Mouse (Mus musculus) urinary bladder, postnatal 4 days (tissue): ENCODE data around the gene Acvr1b.

Experiments used
- DNase-seq, 2 experiments: peaks; one replicate each; pipeline ENCODE4 v3.0.0; 2021 to 2022; ENCODE audit warnings: low spot score in 2 of 2

The Acvr1b gene

GRCm38 (mm10) chr15:101175131-101175460, 1.2 kb downstream of the Acvr1b start:
- no peak for DNase-seq

- no peak for DNase-seq
These were observed 1.9 kb downstream of the Acvr1b start for GRCm38 (mm10) chr15:101175613-101176283.

GRCm38 (mm10) chr15:101176284-101176680, 2.4 kb downstream of the Acvr1b start:
- no peak for DNase-seq

GRCm38 (mm10) chr15:101176795-101177691, 3.2 kb downstream of the Acvr1b start:
- no peak for DNase-seq

- no peak for DNase-seq
These were observed 6.7 kb downstream of the Acvr1b start for GRCm38 (mm10) chr15:101180363-101181105.

- no peak for DNase-seq
These were observed 7.2 kb downstream of the Acvr1b start for GRCm38 (mm10) chr15:101181106-101181466.

GRCm38 (mm10) chr15:101181500-101181899, 7.6 kb downstream of the Acvr1b start:
- DNase-seq, result no peak

GRCm38 (mm10) chr15:101182676-101183075, 8.8 kb downstream of the Acvr1b start:
- no peak for DNase-seq

- no peak for DNase-seq
These were observed 10.4 kb downstream of the Acvr1b start for GRCm38 (mm10) chr15:101184300-101184699.

- no peak for DNase-seq
These were observed 11.7 kb downstream of the Acvr1b start for GRCm38 (mm10) chr15:101185549-101185948.

GRCm38 (mm10) chr15:101187907-101188306, 14.0 kb downstream of the Acvr1b start:
- DNase-seq, result no peak

GRCm38 (mm10) chr15:101189981-101190761, 16.3 kb downstream of the Acvr1b start:
- DNase-seq, result no peak

GRCm38 (mm10) chr15:101190762-101191150, 16.9 kb downstream of the Acvr1b start:
- DNase-seq, result no peak

GRCm38 (mm10) chr15:101191459-101192259, 17.8 kb downstream of the Acvr1b start:
- DNase-seq, result peak; percentile 47 to 65

- DNase-seq, result no peak
These were observed 18.4 kb downstream of the Acvr1b start for GRCm38 (mm10) chr15:101192260-101192640.

- no peak for DNase-seq
These were observed 18.8 kb downstream of the Acvr1b start for GRCm38 (mm10) chr15:101192651-101193050.

- DNase-seq, result no peak
These were observed 20.1 kb downstream of the Acvr1b start for GRCm38 (mm10) chr15:101193971-101194370.

- no peak for DNase-seq
These were observed 21.3 kb downstream of the Acvr1b start for GRCm38 (mm10) chr15:101194951-101195823.

- no peak for DNase-seq
These were observed 22.4 kb downstream of the Acvr1b start for GRCm38 (mm10) chr15:101196079-101196795.
